Mouse (Mus musculus) megakaryocyte progenitor cell, adult 5-6 weeks (primary cell): ENCODE measurements around the gene Rasal3. TPM values are rescaled to one million over a fixed set of nuclear protein-coding genes. Genes with fewer than 3 reads are reported as not detected.
A peak's percentile ranks its signal among the peaks of the same experiment; 100 is the strongest.

Source experiments
- ATAC-seq: replicated peaks from 2 replicates; pipeline ENCODE4 v1.8.0; 2016; ENCODE audit warnings: mild to moderate bottlenecking, moderate TSS enrichment, inconsistent platforms; ENCODE audit not compliant: poor library complexity
- total RNA-seq, 2 experiments: library from RNA; stranded (forward) in 1 of 2; stranded (reverse) in 1 of 2; fragments of 157-497, 149-512 nt in 1 of 2; fragments of 200-1000 nt in 1 of 2; gene quantifications; 2 replicates each; pipeline versions ENCODE4 v1.2.3 to v1.2.4; 2015 to 2017

Gene Rasal3
- total RNA-seq, 2 experiments from 2014 or later, result 21.5 to 48.0 TPM

GRCm38 (mm10) chr17:32356766-32357760, 46.3 kb downstream of the Rasal3 start:
- no peak for ATAC-seq

DNA sequence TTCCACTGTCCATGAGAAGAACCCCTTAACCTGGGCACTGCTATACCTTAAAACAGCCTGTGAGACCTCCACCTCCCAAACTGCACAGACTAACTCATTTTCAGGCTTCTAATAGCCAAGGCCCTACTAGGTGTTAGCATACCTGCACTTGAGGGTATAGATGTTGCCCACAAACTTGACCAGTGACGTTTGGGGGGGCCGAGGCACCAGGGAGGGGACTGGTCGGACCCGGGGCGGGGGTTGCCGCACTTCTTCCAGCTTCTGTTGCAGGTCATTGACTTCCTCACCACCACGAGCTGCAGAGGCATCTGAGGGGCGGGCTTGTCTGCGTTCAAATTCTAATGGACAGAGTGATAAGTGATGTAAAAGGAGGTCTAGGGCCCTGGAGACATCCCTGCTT, 47.1 kb downstream of the Rasal3 start:
- no peak for ATAC-seq

- ATAC-seq, result no peak
These were observed 48.4 kb downstream of the Rasal3 start for GRCm38 (mm10) chr17:32355031-32355430.

DNA sequence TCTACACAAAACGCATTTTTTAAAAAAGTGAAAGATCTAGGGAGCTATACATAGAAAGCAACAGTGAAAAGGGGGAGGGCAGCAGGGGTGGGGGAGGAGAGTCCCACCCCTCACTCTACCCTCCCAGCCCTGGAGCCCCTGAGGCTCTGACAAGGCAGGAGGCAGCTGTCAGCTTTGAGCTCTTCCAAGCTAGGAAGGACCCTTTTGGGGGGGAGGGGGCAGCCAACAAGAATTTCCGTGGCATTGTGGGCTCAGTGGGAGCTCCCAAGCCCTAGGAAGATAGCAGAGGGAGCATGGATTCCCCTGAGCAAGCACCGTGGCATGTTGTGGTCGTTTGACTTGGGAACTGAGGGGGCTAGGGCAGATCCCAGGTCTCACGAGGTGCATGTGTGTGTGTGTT, 49.2 kb downstream of the Rasal3 start:
- no peak for ATAC-seq

DNA sequence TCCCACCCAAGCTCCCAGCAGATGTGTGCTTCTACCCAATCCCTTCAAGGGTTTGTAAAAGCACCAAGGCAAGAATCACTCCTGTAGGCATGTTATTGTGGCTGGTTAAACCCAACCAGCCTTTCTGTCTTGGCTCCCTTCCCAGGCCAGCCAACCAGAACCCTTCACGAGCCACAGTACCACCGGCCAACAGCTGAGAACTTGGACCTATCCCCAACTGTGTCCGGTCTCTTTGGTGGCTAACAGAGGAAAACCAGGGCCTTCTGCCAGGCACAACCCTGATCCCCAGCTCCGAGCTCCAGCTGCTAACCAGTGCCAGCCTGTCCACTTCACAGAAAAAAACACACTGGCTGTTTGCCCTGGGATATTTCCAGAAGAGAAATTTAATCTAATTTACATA, 49.7 kb downstream of the Rasal3 start:
- ATAC-seq, result no peak

DNA sequence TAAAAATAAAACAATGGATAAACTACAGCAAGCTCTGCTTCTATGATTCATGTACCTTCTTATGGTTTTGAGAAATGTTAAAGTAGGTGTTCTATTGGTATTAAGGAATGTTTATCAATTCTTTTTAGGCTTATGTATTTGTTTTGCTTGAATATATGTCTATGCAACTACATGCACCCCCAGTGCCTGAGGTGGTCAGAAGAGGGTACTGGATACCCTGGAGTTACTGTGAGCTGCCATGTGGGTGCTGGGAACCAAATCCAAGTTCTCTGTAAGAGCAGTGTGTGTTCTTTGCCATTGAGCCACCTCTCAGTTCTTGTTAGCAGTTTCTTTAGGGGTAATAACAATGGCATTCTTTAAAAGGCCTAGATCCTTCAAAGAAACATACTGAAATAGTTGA, 51.7 kb downstream of the Rasal3 start:
- no peak for ATAC-seq

DNA sequence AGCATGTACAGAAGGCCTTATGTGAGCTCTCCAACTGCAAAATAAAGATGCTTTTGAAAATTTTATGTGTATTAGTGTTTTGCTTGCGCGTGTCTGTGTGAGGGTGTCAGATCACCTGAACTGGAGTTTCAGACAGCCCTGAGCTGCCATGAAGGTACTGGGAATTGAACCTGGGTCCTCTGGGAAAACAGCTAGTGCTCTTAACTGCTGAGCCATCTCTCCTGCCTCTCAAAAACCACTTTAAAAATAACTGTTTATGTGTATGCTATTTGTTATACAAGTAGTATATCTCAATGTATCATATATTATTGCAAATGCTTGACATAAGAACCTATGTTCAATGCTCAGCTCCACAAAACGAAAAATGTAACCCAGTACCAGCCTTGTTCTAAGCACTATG, 52.1 kb downstream of the Rasal3 start:
- ATAC-seq, result no peak

- peak; percentile 85 for ATAC-seq
These were observed 52.9 kb downstream of the Rasal3 start, which contains the start of gene Akap8l for GRCm38 (mm10) chr17:32350382-32350983. Gene Akap8l, minus strand, starts transcription at chr17:32350607.

- ATAC-seq, result no peak
These were observed 53.5 kb downstream of the Rasal3 start for GRCm38 (mm10) chr17:32349851-32350381.

- peak; percentile 58 for ATAC-seq
These were observed 54.2 kb downstream of the Rasal3 start for GRCm38 (mm10) chr17:32349037-32349732.

- no peak for ATAC-seq
These were observed 55.0 kb downstream of the Rasal3 start for GRCm38 (mm10) chr17:32348406-32348805.

DNA sequence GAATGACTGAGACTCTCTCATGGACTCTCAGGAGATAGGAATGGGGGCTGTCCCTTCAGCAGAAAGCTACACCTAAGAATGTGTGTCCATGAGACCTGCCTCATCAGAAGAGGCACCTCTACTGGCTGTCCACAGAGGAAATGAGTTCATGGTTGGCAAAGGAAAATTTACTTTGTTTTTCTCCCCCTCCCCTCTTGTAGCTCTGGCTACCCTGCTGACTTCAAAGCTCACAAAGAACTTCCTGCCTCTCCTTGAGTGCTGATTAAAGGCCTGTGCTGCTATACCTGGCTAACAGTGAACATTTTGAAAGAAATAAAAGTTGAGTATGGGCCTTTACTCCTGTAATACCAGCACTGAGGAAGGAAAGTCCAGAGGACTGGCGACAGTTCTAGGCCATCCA, 62.3 kb downstream of the Rasal3 start:
- ATAC-seq, result no peak

Other genes starting within 250 kb of the Rasal3 start
- 0.02 TPM in 1 of 2 replicates, not detected in the other for gene Notch3, start 236.7 kb downstream of the Rasal3 start, total RNA-seq (2015)
- gene Notch3, start 236.7 kb downstream of the Rasal3 start, total RNA-seq (2017), result not detected in 2 replicates
- gene Ephx3, start 214.0 kb downstream of the Rasal3 start, total RNA-seq (2015), result 0.20 TPM in 1 of 2 replicates, not detected in the other
- gene Ephx3, start 214.0 kb downstream of the Rasal3 start, total RNA-seq (2017), result not detected in 2 replicates
- 99.3 and 115 TPM in 2 replicates for gene Brd4, start 118.9 kb downstream of the Rasal3 start, total RNA-seq (2015)
- gene Brd4, start 118.9 kb downstream of the Rasal3 start, total RNA-seq (2017), result 10.5 and 16.2 TPM in 2 replicates
- gene Akap8, start 82.3 kb downstream of the Rasal3 start, total RNA-seq (2015), result 64.1 and 76.7 TPM in 2 replicates
- 116 and 161 TPM in 2 replicates for gene Akap8, start 82.3 kb downstream of the Rasal3 start, total RNA-seq (2017)
- gene Akap8l, start 53.0 kb downstream of the Rasal3 start, total RNA-seq (2015), result 50.1 and 53.2 TPM in 2 replicates
- gene Akap8l, start 53.0 kb downstream of the Rasal3 start, total RNA-seq (2017), result 55.8 and 59.4 TPM in 2 replicates
- 31.1 and 35.7 TPM in 2 replicates for gene Wiz, start 14.1 kb downstream of the Rasal3 start, total RNA-seq (2015)
- 4.0 and 5.1 TPM in 2 replicates for gene Wiz, start 14.1 kb downstream of the Rasal3 start, total RNA-seq (2017)
- gene Pglyrp2, start 20.6 kb upstream of the Rasal3 start, total RNA-seq (2015), result 0.59 and 2.5 TPM in 2 replicates
- gene Pglyrp2, start 20.6 kb upstream of the Rasal3 start, total RNA-seq (2017), result 0.75 and 2.2 TPM in 2 replicates
- 0.17 TPM in 1 of 2 replicates, not detected in the other for gene Cyp4f39, start 49.1 kb upstream of the Rasal3 start, total RNA-seq (2015)
- gene Cyp4f39, start 49.1 kb upstream of the Rasal3 start, total RNA-seq (2017), result 0.42 and 0.81 TPM in 2 replicates
- 0.32 and 1.2 TPM in 2 replicates for gene Cyp4f17, start 102.5 kb upstream of the Rasal3 start, total RNA-seq (2015)
- gene Cyp4f17, start 102.5 kb upstream of the Rasal3 start, total RNA-seq (2017), result 0.29 and 1.5 TPM in 2 replicates
- gene Cyp4f16, start 133.0 kb upstream of the Rasal3 start, total RNA-seq (2015), result 11.1 and 11.6 TPM in 2 replicates
- 11.2 and 13.7 TPM in 2 replicates for gene Cyp4f16, start 133.0 kb upstream of the Rasal3 start, total RNA-seq (2017)
- gene Cyp4f37, start 217.7 kb upstream of the Rasal3 start, total RNA-seq (2015), result not detected in 2 replicates
- not detected in 2 replicates for gene Cyp4f37, start 217.7 kb upstream of the Rasal3 start, total RNA-seq (2017)